Mouse (Mus musculus) stomach, postnatal 0 days (tissue): ENCODE data around the gene Crebl2.

Experiments
- CTCF ChIP-seq: IDR thresholded peaks from 2 replicates; pipeline ENCODE4 v1.5.1; 2016; ENCODE audit warnings: antibody characterized with exemption, low read depth, mild to moderate bottlenecking, moderate library complexity
- EP300 ChIP-seq: optimal IDR thresholded peaks from 2 replicates; pipeline ENCODE3; 2016; ENCODE audit warnings: antibody characterized with exemption

- TF ChIP-seq CTCF (peak; percentile 65), EP300 (no peak)
Measured at GRCm38 (mm10) chr6:134873018-134873417, 43.1 kb downstream of the Crebl2 start.
